Mouse (Mus musculus) small intestine, adult 2 months (tissue): Measurements from ENCODE around the gene Sfi1.

Experiments used
- CTCF ChIP-seq: fragments of 200-500 bp; IDR thresholded peaks from 2 replicates; pipeline ENCODE4 v1.5.1; 2012; ENCODE audit warnings: low read depth, mild to moderate bottlenecking, control low read depth, inconsistent platforms, low read length, moderate library complexity, mixed read lengths; ENCODE audit not compliant: insufficient replicate concordance, insufficient read length; ENCODE audit errors: extremely low read depth
- POLR2A ChIP-seq: fragments of 200-500 bp; IDR thresholded peaks from 2 replicates; pipeline ENCODE4 v1.6.1; 2012; ENCODE audit warnings: low read depth, mild to moderate bottlenecking, control low read depth, inconsistent platforms, low read length, moderate library complexity

- TF ChIP-seq CTCF (no peak), POLR2A (no peak)
Measured at GRCm38 (mm10) chr11:3203771-3204170, 10.5 kb upstream of the Sfi1 start.
